Mouse (Mus musculus): Measurements from ENCODE around the gene Gm21874. TPM values are rescaled to one million over a fixed set of nuclear protein-coding genes. Genes with fewer than 3 reads are reported as not detected.
"Not testable (repeated sequence)": the region's sequence is repeated elsewhere in the genome, so short reads cannot be mapped to it uniquely, and the experiment has no call there.

Gm21874 gene
- total RNA-seq (2021): not detected
- long read RNA-seq, experiment 1: 0 reads
- long read RNA-seq, experiment 2: 0 reads

DNA sequence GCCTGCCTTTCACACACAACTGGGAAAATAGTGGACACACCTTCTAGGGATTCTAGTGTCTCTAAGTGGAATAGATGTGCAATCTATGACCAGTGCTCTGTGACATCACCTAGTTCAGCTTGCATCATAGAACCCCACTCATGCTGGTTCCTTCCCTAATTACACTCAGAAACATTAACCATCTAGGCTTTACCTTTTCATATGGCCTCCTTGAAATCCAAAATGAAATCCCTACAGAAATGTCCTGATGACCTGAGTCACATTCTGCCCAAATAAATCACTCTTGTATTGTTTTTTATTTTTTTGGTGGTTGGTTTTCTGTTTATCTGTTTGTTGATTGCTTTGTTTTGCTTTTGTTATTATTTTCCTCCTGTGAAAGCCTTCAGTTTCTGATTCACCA, at the start of gene Gm21874:
Gene Gm21874 (minus strand): TSS at position 101 of the 400 bp plus-strand sequence.
- not testable (repeated sequence) for DNase-seq (ENCODE audit: low spot score)

Other genes starting within 250 kb of the Gm21874 start
- not detected for gene Gm21721, start 214.0 kb downstream of the Gm21874 start, total RNA-seq (2021)
- not detected for gene Gm21812, start 69.0 kb downstream of the Gm21874 start, total RNA-seq (2021)

All from gastrocnemius, adult 18-20 months (tissue).